Mouse (Mus musculus) neutrophil, adult 5-6 weeks (primary cell): ENCODE measurements around the gene Rag1. TPM values are rescaled to one million over a fixed set of nuclear protein-coding genes. Genes with fewer than 3 reads are reported as not detected.

Experiments used
- ATAC-seq: fragments of 151-379, 151-347 bp; 2 replicates; pipeline ENCODE4 v1.8.0; 2017; ENCODE audit warnings: mild to moderate bottlenecking, moderate TSS enrichment; ENCODE audit not compliant: insufficient number of reproducible peaks, poor library complexity, low FRiP score, severe bottlenecking; ENCODE audit errors: extremely low read depth
- total RNA-seq: library from RNA; stranded (forward); fragments of 200-1000 nt; gene quantifications from 2 replicates; pipeline ENCODE4 v1.2.3, GENCODE M21; 2017

Gene Rag1
- total RNA-seq: 1.5 and 1.7 TPM in 2 replicates

GRCm38 (mm10) chr2:101649114-101649671 is at the start of gene Rag1, which contains the start of gene B230118H07Rik:
Rag1 (minus strand) TSS chr2:101649501.
B230118H07Rik (minus strand) TSS chr2:101649532.
- no peak for ATAC-seq

- ATAC-seq: no peak
Observed at GRCm38 (mm10) chr2:101695584-101695983, 46.3 kb upstream of the Rag1 start.

GRCm38 (mm10) chr2:101693577-101694215 is 44.4 kb upstream of the Rag1 start:
- ATAC-seq: no peak

- ATAC-seq: no peak
Observed at GRCm38 (mm10) chr2:101693043-101693442, 43.7 kb upstream of the Rag1 start.

DNA sequence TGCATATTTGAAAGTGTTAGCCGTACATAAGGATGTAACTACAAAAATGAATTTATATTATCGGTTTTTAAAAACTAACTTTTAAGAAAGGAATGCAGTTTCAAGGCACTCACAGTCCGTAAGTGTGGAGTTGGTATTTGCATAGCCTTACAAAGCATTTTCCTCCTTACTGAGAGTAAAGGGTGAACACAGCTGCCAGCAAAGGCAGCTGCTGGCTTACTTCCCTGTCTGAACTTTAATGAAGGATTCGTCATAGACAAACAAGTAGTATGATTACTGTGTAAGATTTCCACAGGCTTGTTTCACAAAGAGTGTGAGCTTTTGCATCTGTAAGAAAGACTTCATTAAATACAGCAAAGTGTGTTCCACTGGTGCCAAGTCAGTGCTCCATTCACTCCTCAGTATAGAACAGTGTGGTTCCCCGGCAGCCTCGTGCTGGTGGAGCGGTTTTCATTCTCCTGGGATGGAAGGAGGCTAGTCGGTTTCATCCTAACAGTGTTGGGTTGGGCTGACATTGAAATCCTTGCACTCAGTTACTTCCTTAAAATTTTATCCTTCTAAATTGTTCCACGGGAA is 41.0 kb upstream of the Rag1 start:
- ATAC-seq: no peak

DNA sequence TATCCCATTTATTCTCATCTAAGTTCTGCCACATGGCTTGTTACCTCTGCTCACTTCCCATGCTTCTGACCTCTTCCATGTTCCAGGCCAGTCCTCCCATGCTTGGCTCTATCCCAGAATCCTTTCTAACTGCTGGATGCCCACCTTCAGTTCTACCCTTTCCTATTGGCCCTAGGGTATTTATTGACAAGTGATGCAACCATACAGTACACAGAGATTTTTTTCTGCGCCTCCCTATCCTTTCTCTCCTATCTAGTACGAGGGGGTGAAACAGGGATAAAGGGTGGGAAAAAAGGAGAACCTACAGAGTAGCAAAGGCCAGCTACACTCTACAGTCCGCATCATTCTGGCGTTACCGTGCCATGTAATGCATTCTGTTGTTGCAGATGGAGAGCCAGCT is 38.7 kb upstream of the Rag1 start:
- no peak for ATAC-seq

GRCm38 (mm10) chr2:101684421-101684820 is 35.1 kb upstream of the Rag1 start:
- ATAC-seq: no peak

DNA sequence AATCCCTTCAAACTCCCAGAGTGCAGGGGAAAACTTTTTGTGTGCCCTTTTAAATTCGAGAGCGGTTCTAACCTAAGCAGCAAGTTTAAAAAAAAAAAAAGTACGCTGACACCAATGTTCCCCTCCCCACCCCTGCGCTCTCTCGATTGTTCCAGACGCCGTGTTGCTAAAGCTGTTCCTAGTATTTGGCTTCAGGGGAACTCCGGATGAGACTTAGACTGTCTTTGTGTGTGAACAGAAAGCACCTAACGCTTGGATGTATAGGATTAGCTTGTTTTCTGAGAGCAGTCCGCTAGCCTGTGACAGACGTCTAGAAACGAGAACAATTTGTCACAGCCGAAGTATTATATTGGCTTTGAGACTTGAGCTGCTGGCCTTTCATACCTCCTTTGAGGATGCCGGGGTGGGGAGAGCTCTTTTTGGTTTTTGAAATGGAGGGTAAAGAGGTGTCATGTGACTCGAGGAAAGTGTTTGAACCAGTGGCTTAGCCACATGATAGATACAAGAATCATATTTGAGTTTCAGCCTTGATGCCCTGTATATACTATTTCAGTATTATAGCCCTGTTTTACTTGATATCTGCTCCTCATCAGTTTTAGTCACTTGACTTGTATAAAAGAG is 30.0 kb upstream of the Rag1 start:
- no peak for ATAC-seq

- ATAC-seq: peak; percentile 96
Observed at GRCm38 (mm10) chr2:101678236-101679021, 29.1 kb upstream of the Rag1 start, which contains the start of gene Traf6. Traf6 (plus strand) TSS chr2:101678429.

- no peak for ATAC-seq
Observed at GRCm38 (mm10) chr2:101673547-101673946, 24.2 kb upstream of the Rag1 start.

DNA sequence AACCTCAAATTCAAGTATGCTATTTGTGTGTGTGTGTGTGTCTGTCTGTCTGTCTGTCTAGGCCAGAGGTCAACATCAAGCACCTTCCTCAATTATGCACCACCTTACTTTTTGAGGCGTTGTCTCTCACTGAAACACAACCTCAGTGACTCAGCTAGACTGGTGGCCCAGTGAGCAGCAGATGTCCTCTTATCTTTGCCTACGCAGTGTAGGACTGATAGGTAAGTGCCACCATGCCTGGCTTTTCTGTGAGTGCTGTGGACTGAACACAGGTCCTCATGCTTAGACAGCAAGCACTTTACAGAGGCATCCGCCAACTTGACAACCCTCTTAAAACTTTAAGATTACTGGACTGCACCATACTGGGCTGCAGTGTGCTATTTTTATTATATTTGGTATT is 19.4 kb upstream of the Rag1 start:
- no peak for ATAC-seq

DNA sequence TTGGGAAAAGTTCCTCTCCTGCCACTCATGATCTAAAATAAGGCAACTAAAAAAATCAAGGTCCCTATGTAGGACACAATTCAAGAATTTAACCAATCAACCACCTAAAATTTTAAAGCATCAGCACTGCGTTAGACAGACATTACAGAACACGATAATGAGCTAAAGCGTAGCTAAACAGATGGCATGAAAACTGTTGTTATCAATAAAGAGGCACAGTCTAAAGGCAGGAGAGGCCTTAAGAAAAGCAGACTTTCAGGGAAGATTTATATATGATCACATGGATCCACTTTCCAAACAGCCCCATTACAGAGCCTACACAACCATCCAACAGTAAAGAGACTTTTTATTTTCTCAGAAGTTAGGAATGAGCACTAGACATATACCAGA is 16.4 kb upstream of the Rag1 start:
- ATAC-seq: no peak

DNA sequence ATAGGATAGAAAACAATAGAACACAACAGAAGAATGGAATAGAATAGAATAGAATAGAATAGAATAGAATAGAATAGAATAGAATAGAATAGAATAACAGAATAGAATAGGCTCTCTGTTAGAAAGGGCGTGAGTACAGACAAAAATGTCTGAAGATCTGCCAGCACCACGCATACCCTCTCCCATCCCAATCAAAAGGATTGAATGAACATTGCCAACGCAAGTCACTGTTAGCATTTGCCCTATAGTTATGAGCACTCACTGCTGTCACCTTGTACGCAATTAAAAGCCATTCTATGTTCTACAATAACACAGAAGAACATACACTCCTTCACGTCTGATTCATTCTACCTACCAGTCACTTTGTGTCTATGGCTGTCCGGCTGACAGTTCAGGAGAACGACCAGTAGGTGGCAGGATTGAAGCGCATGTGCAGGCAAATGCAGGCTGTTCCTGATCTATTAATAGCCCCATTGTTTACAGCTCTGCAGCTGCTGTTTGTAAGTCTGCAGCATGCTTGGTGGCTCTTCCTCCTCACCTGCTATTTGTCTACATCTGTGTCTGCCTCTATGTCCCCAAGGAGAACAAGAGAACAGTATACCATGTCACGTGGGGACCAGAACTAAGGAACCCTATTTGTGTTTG is 15.9 kb upstream of the Rag1 start:
- ATAC-seq: peak; percentile 92

- no peak for ATAC-seq
Observed at GRCm38 (mm10) chr2:101660536-101660935, 11.2 kb upstream of the Rag1 start.

DNA sequence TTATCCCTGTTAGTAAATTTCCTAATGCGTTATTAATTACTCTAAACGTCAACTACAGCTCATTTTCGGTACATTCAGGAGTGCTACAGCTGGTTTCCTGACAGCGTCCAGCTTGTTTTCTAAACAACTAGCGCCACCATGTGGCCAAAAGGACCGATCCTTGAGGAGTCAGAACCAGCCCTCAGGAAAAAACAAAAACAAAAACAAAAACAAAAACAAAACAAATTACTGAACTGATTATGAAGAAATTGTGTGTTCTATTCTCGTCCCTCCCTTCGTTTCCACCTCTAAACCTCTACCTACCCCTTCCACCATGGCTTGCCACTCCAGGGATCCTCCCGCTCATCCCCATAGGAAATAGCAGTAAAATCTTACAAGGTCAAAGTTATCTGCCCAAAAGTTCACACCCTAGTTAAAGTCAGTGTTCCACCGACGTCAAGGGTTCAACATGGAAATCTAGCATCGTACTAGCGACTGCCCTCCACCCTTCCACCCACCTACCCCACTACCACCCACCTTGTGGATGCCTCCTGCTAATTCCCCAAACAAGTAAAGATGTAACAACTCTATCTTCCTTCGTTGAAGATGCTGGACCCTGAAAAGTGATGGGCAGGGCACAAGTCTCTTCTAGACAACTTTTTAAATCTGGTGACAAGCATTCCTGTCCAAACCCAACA is 3.8 kb upstream of the Rag1 start:
- no peak for ATAC-seq

DNA sequence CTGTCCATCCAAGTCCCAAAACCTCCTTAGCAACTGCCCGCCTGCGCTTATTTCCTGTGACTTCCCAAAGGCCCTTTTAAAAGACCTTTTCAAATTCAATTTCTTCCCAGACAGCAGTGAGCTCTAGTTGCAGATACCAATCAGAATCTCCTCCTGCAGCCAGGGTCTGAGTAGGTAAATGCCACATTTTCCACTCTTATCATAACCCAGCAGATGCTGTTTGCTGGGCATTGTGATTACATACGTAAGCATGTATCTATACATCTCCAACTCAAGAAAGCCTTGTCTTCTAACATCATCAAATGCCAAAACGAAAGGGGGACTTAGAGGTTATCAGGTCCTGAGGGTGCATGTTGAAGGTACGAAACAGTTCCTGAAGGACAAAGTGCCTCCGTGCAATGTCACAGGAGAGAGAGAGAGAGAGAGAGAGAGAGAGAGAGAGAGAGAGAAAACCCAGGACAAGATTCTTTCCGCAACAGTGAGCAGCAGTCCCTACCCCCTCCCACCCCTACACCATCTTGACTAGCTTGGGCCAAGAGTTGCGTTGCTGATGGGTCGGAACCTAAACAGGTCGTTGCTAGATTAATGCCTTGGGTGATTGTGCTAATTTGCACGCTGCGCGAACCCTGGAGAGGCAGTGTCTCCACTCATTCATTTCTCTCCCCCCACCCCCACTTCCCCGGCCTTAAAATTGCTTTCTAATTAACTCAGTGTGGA is 3.1 kb upstream of the Rag1 start:
- no peak for ATAC-seq

DNA sequence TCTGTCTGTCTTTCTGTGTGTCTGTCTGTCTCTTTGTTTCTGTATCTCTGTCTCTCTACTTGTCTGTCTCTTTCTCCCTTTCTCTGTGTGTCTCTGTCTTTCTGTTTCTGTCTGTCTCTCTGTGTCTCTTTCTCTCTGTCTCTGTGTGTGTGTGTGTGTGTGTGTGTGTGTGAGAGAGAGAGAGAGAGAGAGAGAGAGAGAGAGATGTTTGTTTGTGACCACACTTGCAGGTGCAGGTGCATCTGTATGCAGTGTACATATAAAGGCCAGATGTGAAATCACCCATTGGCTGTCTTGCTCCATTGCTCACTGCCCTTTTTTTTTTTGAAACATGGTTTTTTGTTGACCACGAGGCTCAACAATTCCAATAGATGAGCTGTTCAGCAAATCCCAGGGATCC is 1.1 kb upstream of the Rag1 start:
- ATAC-seq: no peak

- no peak for ATAC-seq
Observed at GRCm38 (mm10) chr2:101648361-101648760, 940 bp downstream of the Rag1 start.
